Mouse (Mus musculus): ENCODE measurements around the gene Det1.

The Det1 gene

GRCm38 (mm10) chr7:78785906-78786305 is 61.2 kb downstream of the Det1 start:
- in situ Hi-C loops (cut with MboI, MseI): no loop called here

GRCm38 (mm10) chr7:78782639-78783581 is 64.2 kb downstream of the Det1 start, which contains the start of the genes Mrps11 and Mrpl46:
Mrps11 (plus strand) TSS chr7:78783119.
Mrpl46 (minus strand) TSS chr7:78783531.
- in situ Hi-C loops (cut with MboI, MseI): no loop called here

- in situ Hi-C loops (cut with MboI, MseI): no loop called here
Measured at GRCm38 (mm10) chr7:78778741-78779140, 68.3 kb downstream of the Det1 start.
